Mouse (Mus musculus) neural tube, embryonic 14.5 days (tissue): Measurements from ENCODE around the gene Gon7. TPM values are rescaled to one million over a fixed set of nuclear protein-coding genes. Genes with fewer than 3 reads are reported as not detected.

Experiments used
- ATAC-seq: fragments of 200-750 bp; cut with Nextera tagmentation; 2 replicates; pipeline ENCODE4 v1.8.0; 2017; ENCODE audit warnings: low read depth, mild to moderate bottlenecking, moderate TSS enrichment, moderate library complexity
- H3K27ac ChIP-seq: fragments of 300-500 bp; sonication (generic); 2 replicates; pipeline ENCODE4 v1.5.1; 2014; ENCODE audit warnings: low read depth, mild to moderate bottlenecking, control low read depth, low read length, moderate library complexity, mixed read lengths
- H3K27me3 ChIP-seq: fragments of 300-500 bp; sonication (generic); 2 replicates; pipeline ENCODE4 v1.6.1; 2014; ENCODE audit warnings: low read length; ENCODE audit not compliant: control insufficient read depth, insufficient read depth
- H3K36me3 ChIP-seq: fragments of 300-500 bp; sonication (generic); 2 replicates; pipeline ENCODE4 v1.6.1; 2014; ENCODE audit warnings: low read length, mixed read lengths; ENCODE audit not compliant: control insufficient read depth, insufficient read depth
- H3K4me1 ChIP-seq: fragments of 300-500 bp; sonication (generic); 2 replicates; pipeline ENCODE4 v1.6.1; 2014; ENCODE audit warnings: low read length; ENCODE audit not compliant: control insufficient read depth, insufficient read depth
- H3K4me2 ChIP-seq: fragments of 300-500 bp; sonication (generic); 2 replicates; pipeline ENCODE4 v1.6.1; 2014; ENCODE audit warnings: mild to moderate bottlenecking, low read depth, low read length, control low read depth
- H3K4me3 ChIP-seq: fragments of 300-500 bp; sonication (generic); 2 replicates; pipeline ENCODE4 v1.5.1; 2014; ENCODE audit warnings: low read depth, low read length, control low read depth, mixed read lengths
- H3K9ac ChIP-seq: fragments of 300-500 bp; sonication (generic); replicated peaks from 2 replicates; pipeline ENCODE4 v1.6.1; 2014; ENCODE audit warnings: low read depth, mild to moderate bottlenecking, control low read depth, low read length, mixed read lengths
- H3K9me3 ChIP-seq: fragments of 300-500 bp; sonication (generic); 2 replicates; pipeline ENCODE4 v1.6.1; 2016; ENCODE audit warnings: low read length; ENCODE audit not compliant: control insufficient read depth
- WGBS: fragments of 180-500 bp; shearing (Covaris S2); extraction: QIAGEN DNeasy Blood & Tissue Kit; methylation state at CpG from one replicate; pipeline ENCODE4 v1.1.7; 2014; 5-methylcytosine and 5-hydroxymethylcytosine counted together
- polyA plus RNA-seq: library from polyadenylated mRNA; unstranded; fragments of >200 nt; fragmentation: Nextera tagmentation; extraction: Ambion mirVana; gene quantifications from 2 replicates; pipeline ENCODE4 v1.2.1, GENCODE M21; 2014

The Gon7 gene
- polyA plus RNA-seq, 1 experiment from 2014 or later: 54.2 TPM

GRCm38 (mm10) chr12:102705216-102705871 lies 52.3 kb downstream of the Gon7 start:
- Histone ChIP-seq H3K36me3 (no peaks in the 10 kb centered on the region), H3K27ac (peak overlapping the region; percentile 93), H3K4me1 (peaks cover 18% of the 10 kb centered on the region), H3K9me3 (no peaks in the 10 kb centered on the region), H3K4me2 (peak overlapping the region; percentile 71), H3K9ac (peak overlapping the region; percentile 78), H3K27me3 (no peaks in the 10 kb centered on the region), H3K4me3 (peak overlapping the region; percentile 58)
- ATAC-seq: peak; percentile 86
- WGBS: 1% methylated on average over 38 of the region's 45 CpGs

- WGBS: under 1% methylated on average over 80 of the region's 105 CpGs
- no peaks in the 10 kb centered on the region for H3K9me3 ChIP-seq
- peaks cover 19% of the 10 kb centered on the region for H3K4me1 ChIP-seq
- no peaks in the 10 kb centered on the region for H3K36me3 ChIP-seq
- H3K9ac ChIP-seq: peak within 1 kb of the TSS; percentile 78
- H3K27ac ChIP-seq: peak within 1 kb of the TSS; percentile 93
- no peaks in the 10 kb centered on the region for H3K27me3 ChIP-seq
- ATAC-seq: peak; percentile 87
- peak within 1 kb of the TSS; percentile 71 for H3K4me2 ChIP-seq
- peak within 1 kb of the TSS; percentile 58 for H3K4me3 ChIP-seq
Observed at GRCm38 (mm10) chr12:102704457-102705198, 53.0 kb downstream of the Gon7 start, which contains the start of gene Itpk1. Gene Itpk1 (minus strand): TSS chr12:102704930.

- Histone ChIP-seq H3K27me3 (no peaks in the 10 kb centered on the region), H3K4me3 (peak overlapping the region; percentile 58), H3K4me1 (peaks cover 25% of the 10 kb centered on the region), H3K9me3 (no peaks in the 10 kb centered on the region), H3K9ac (peak overlapping the region; percentile 78), H3K36me3 (no peaks in the 10 kb centered on the region), H3K27ac (peak overlapping the region; percentile 52), H3K4me2 (peak overlapping the region; percentile 71)
- WGBS: 5% methylated on average over 17 of the region's 17 CpGs
- ATAC-seq: peak; percentile 15; the same call in 1 of the 2 replicates
Observed at GRCm38 (mm10) chr12:102703921-102704408, 53.6 kb downstream of the Gon7 start.

- Histone ChIP-seq H3K27me3 (no peaks in the 10 kb centered on the region), H3K4me3 (peak overlapping the region; percentile 58), H3K4me1 (peaks cover 28% of the 10 kb centered on the region), H3K27ac (peak overlapping the region; percentile 12; the same call in 1 of the 2 replicates), H3K9ac (peak overlapping the region; percentile 30; the same call in 1 of the 2 replicates), H3K4me2 (peak overlapping the region; percentile 71), H3K36me3 (no peaks in the 10 kb centered on the region), H3K9me3 (no peaks in the 10 kb centered on the region)
- 30% methylated on average over 6 of the region's 6 CpGs for WGBS
- no peak for ATAC-seq
Observed at GRCm38 (mm10) chr12:102703441-102703840, 54.2 kb downstream of the Gon7 start.

Other genes with a start within 250 kb of the Gon7 start
- gene Chga, start 202.8 kb downstream of the Gon7 start, polyA plus RNA-seq: 126 and 150 TPM in 2 replicates
- 34.8 and 40.6 TPM in 2 replicates for gene Itpk1, start 52.9 kb downstream of the Gon7 start, polyA plus RNA-seq
- 68.8 and 81.1 TPM in 2 replicates for gene Moap1, start 14.1 kb downstream of the Gon7 start, polyA plus RNA-seq
- 12.4 and 12.6 TPM in 2 replicates for gene Tmem251, start 14.0 kb downstream of the Gon7 start, polyA plus RNA-seq
- gene Gm28051, start within 50 bp of the Gon7 start, polyA plus RNA-seq: not detected in 2 replicates
- gene Ubr7, start 164 bp upstream of the Gon7 start, polyA plus RNA-seq: 43.5 and 47.1 TPM in 2 replicates
- 50.7 and 57.1 TPM in 2 replicates for gene Gm20604, start 869 bp upstream of the Gon7 start, polyA plus RNA-seq
- gene Btbd7, start 120.7 kb upstream of the Gon7 start, polyA plus RNA-seq: 15.1 and 18.0 TPM in 2 replicates
- gene Cox8c, start 141.5 kb upstream of the Gon7 start, polyA plus RNA-seq: not detected in 2 replicates
- 11.4 and 15.6 TPM in 2 replicates for gene Unc79, start 191.1 kb upstream of the Gon7 start, polyA plus RNA-seq